Mouse (Mus musculus) testis, adult 2 months (tissue): ENCODE data around the gene Cdiptos.

ENCODE experiments used
- CTCF ChIP-seq: fragments of 200-500 bp; IDR thresholded peaks from 2 replicates; pipeline ENCODE4 v1.5.1; 2012; ENCODE audit warnings: low read depth, mild to moderate bottlenecking, inconsistent platforms, low read length, moderate library complexity; ENCODE audit not compliant: control insufficient read depth, insufficient read depth, insufficient replicate concordance
- POLR2A ChIP-seq: fragments of 200-500 bp; IDR thresholded peaks from 2 replicates; pipeline ENCODE4 v1.6.1; 2012; ENCODE audit warnings: low read depth, mild to moderate bottlenecking, inconsistent platforms, low read length, moderate library complexity; ENCODE audit not compliant: control insufficient read depth

GRCm38 (mm10) chr7:126976878-126977459 is 1.1 kb upstream of the Cdiptos start:
- TF ChIP-seq CTCF (no peak), POLR2A (no peak)
